Mouse (Mus musculus) cerebellum, postnatal 10 days (tissue): ENCODE results near the gene Anxa5.

ENCODE experiments used
- DNase-seq, 2 experiments: peaks; one replicate each; pipeline ENCODE4 v3.0.0; 2021; ENCODE audit warnings: mixed read lengths in 2 of 2

Anxa5 gene

DNA sequence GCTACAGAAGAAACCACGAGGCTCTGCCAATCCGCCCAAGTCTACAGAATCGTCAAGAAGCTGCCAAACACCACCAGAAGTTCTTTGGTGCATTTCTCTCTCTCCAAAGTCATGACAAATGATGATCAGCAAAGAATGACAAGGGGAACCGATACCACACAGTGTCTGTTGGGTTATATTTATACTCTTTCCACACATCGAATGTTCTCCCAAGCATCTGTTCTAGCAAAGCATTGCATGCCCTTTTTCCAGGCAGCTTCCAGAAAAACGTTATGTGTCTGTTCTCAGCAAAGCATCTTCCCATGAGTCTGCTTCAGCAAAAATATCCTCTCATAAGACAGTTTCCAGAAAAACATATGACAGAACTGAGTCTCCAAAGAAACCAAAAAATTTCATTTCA lies 11.2 kb upstream of the Anxa5 start:
- no peak for DNase-seq

DNA sequence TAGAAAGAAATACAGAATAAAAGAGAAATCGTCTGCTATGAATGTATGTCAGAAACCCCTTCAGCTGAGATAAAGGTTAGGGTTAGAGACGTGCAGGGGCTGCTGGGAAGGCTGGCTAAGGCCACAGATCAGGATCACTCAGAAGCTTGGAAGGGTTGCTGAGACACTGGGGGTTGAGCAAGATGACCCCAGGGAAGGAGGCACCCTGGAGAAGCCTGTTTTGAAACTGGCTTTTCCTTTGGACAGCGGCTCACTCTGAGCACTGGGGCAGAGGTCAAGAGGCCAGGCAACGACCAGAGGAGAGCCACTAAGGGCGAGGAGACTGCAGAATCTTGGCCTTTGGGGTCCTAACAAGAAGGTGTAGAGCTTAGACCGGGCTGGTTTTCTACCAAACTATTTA lies 10.5 kb upstream of the Anxa5 start:
- DNase-seq, result no peak

DNA sequence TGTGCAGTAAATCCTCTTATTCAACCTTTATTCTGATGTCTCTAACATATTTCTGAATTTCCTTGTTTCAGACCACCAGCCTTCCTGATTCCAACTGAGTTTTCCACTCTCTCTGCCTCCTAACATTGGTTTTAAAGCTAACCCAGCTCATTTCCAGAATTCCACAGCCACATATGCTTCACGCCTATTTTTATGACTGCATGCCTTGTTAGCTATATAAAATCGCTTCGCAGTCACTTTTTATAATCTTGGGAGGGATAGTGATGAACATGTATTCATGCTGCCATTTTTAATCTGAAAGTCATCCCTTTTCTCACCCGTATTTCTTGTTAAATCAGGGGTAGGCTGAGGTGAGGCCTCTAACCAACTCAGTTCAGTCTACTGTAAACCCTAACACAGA lies 8.6 kb upstream of the Anxa5 start:
- no peak for DNase-seq

DNA sequence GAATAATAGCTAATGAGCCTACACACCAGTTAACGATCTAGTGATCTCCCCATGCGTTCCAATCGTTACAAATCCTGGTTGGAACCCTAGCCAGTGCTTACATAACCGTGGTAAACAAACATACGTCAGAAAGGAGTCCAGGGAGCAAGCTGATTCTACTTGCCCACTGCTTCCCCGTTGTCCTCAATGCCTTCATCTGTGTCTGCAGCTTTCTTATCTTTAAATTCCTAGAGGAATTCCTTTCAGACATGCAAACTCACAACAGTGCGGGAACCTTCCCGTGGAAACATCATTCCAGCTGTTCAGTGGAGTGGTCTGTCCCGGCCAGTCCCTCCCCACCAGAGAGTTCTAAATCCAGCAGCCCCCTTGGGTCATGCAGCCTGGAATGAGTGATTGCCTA lies 7.2 kb upstream of the Anxa5 start:
- DNase-seq, result no peak

DNA sequence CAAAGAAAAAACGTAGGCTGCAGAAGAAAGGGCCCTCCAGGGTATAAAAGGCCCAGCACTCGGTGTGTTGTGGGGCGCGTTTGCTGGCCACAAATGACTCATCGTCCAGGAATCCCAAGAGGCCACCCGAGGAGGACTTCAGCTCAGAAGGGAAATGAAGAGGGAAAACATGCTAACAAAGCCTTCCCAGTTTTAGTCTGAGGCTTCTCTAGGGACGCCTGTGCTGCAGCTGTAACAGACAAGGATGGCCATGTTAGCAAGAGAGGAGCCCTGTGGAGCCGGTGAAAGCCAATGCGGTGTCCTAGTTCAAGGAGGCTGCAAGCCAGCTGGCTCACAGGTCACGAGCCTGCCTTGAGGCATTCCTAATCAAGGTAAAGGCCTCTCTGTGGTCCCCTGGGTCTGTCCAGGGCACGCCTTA lies 6.1 kb upstream of the Anxa5 start:
- peak; percentile 48 to 59 for DNase-seq

DNA sequence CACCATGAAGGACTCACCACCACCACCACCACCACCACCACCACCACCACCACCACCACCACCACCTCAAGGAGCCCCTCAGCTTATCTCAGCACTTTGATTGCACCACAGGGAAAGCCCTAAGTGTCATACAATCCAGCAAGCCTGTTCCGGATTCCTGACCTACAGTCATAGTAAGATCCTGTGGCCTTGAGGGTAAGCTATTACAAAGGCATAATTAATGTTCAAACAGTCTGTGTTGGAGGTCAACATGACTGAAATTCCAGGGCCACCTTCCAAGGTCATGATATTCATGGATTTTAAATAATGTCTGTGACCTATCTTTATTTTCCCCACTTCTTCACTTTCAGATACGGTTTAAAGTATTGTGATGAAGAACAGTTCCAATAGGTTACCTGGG lies 4.8 kb upstream of the Anxa5 start:
- no peak for DNase-seq

DNA sequence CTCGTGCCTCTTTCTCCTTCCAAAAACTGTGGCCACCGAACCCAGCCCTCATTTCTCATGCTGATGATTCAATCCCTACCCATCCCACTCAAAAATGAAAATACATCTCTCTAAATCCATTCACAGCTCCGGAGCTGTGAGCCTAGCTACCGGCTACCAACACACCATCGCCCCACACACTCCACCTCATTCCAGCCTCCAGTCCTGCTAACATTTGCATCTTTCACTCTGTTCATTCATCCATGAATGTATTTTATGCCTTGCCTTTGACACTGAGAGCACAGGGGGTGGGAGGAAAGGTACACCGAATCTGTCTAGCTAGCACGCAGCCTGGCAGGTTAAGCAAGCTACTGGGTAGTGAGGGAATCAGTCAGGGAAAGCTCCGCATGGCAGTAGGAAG lies 3.1 kb upstream of the Anxa5 start:
- DNase-seq, result no peak

DNA sequence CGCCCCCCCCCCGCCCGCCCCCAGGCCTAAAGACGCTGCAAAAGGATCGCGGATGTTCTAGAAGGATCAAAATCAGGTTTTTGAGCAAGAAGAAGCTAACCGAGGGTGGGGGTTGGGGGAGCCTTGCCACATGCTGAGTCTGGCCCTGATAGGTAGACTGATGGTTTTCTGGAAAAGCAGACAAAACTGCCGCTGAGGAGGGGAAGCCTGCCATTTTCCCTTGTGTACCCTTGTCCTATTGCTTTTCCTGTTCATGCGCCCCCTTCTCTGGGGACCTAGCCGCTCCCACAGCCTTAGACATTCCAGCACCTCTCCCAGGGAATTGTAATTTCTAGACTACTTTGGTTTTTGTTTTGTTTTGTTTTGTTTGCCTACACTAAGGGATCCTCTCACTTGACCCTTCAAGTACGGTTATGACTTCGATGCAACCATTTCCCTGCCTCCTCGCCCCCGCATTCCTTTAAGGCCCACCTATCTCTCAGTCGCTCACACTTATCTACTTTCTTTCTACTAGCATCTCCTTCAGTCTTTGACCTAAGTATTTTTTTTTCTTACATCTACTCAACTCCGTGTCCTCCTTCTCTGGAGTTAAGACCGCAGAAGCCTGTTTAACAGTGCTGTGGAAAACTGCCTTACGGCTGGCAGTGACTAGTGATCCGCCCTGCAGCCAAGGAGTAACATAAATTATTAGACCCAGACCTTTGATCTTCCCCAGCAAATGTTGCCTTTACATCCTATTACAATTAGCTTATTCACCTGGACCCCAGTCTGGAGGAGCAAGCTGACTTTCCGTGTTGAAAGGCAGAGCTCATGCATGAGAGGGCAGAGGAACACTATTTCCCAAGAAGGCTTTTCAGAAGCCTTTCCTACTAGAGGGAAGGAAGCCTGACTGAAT lies 814 bp upstream of the Anxa5 start:
- peak; percentile 23 to 34 for DNase-seq

DNA sequence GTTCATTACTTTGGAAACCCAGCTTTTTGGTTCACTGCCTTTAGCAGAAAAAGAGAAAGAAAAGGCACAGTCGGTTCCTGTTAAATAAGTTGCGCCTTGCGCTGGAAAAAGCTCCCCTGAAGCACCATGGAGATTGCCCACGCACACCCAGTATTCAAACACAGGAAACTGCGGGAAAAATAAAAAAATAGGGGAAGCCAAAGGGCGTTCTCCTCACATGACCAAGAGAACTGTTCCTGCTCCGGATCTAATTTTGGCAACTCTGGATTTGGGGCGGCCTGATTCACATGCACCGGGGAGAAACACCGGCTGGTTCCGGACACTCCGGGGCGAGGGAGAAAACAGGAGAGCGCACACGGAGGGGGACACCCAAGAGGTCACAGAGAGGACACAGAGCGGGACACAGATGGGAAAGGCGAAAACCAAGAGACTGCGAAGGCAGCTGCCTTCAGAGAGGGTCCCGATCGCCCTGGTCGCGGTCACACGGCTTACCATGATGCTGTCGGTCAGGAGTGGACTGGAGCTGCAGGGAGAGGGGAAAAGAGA lies 683 bp downstream of the Anxa5 start:
- DNase-seq, result peak in 1 of 2 experiments; percentile 18

DNA sequence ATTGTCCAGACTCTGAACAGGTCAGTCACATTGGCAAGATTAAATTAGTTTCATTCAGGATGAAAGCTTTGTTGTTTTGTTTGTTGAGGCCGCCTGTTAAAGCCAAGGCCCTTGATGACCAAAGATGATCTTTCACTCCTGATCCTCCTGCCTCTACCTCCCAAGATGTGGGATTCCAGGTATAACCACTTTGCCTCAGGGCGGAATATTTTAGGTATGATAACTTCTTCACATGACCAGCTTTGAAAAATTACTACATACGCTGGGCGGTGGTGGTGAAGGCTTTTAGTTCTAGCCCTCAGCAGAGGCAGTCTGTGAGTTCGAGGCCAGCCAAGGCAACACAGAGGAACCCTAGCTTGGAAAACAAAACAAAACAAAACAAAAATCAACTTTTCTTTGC lies 1.3 kb downstream of the Anxa5 start:
- no peak for DNase-seq

DNA sequence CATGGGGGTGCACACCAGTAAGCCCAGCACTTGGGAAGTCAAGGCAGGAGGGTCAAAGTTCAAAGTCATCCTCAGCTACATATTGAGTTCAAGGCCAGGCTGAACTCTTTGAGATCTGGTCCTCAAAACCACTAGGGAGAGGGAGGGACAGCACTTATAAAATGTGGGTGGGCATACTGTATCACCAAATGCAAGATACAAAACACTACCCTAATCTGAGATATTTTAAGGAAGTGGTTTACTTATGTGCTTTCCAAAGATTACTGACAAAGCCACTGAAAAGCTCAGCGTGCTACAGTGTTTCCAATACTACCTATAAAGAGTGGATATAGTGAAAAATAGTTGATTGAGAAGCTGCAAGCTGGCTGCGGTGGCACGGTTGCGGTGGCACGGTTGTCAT lies 2.5 kb downstream of the Anxa5 start:
- no peak for DNase-seq

DNA sequence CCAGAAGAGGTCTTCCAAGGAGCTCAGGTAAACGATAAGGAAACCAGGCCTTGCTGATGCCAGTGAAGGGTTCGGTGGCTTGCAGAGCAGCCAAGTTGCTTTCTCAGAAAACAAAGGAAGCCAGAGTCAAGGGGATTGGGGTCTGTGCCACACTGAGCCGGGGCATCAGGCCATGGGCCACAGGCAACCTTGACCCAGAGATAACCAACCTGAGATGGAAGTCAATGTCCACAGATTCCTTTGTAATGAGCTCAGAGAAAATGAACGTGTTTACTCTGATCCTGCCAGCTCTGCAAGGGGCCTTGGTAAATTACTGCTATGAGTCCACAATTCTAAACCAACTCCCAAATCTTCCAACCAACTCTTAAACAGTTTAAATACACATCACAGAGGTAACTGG lies 3.8 kb downstream of the Anxa5 start:
- DNase-seq, result no peak

DNA sequence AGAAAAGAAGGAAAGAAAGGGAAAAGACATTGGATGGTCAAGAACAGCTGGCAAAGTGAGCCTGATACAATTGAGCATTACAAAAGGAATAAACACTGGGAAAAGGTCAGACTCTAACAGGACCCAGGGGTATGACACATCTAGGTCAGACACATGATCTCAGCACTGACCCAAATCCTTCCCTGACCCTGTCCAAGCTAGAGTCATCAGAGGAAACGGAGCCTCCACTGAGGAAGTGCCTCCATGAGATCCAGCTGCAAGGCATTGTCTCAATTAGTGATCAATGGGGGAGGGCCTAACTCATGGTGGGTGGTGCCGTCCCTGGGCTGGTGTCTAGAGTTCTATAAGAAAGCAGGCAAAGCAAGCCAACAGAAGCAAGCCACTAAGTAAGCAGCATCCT lies 6.8 kb downstream of the Anxa5 start:
- no peak for DNase-seq

DNA sequence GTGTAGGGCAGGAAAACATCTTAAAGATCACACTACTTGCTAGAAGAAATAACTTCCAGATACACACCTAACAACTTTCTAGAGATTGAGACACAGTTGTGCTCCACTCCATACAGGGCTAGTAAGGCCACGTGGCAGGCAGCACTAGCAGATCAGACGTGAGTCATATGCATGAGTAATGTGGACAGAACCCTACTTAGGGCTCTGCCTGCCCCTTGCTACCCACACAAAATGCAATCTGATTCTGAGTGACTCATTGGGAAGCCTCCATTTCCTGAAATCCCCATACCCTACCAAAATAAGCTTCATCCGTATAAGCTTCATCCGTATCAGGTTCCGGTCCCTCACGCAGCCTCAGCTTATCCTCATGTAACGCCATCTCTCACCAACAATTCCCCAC lies 8.1 kb downstream of the Anxa5 start:
- no peak for DNase-seq

DNA sequence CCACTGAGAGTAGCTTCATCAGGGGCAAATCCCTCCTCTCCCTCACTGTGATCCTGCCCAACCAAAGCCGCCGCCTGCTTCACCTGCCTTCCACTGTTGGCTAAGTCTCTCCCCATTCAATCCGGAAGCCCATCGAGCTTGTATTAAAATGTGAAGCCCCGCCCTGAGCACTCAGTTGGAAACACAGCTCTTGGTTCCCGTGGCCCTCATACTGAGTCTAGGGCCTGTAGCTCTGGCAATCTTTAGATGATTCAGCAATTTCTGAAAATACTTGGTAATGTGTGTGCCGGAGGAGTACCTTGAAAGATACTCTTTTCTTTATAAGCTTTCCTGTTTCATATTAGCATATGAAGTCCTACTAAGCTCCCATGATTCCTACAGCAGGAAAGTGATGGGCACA lies 10.2 kb downstream of the Anxa5 start:
- DNase-seq, result no peak

DNA sequence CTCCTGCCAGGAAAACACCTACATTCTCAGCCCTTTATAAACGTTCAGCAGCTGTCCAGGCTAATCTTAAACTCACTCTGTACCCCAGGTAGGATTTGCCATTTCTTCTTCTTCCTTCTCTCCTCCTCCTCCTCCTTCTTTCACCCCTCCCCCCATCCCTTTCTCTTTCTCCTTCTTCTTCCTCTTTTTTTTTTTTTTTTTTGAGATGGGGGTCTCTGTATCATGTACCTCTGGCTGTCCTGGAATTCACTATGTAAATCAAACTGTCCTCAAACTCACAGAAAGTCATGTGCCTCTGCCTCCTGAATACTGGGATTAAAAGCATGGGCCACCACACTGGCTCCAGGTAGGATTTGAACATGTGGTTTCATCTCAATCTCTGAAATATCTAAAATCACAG lies 13.3 kb downstream of the Anxa5 start:
- DNase-seq, result no peak

DNA sequence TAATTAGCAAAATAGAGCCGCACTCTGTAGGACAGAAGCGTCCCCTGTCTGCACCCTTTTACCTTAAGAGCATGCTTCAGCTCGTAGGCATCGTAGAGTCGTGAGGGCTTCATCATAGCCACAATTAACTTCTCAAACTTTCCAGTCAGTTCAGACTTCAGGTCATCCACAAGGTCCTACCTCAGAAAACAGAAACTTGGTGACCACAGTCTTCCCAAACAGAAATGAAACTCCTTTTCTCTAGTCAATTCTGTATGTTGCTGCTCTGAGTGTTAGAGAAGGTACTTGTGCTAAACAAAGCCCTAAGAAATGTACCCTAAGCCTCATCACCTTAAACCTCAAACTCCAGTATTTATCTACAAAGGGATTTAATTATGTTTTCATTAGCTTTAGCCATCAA lies 13.9 kb downstream of the Anxa5 start:
- DNase-seq, result no peak

DNA sequence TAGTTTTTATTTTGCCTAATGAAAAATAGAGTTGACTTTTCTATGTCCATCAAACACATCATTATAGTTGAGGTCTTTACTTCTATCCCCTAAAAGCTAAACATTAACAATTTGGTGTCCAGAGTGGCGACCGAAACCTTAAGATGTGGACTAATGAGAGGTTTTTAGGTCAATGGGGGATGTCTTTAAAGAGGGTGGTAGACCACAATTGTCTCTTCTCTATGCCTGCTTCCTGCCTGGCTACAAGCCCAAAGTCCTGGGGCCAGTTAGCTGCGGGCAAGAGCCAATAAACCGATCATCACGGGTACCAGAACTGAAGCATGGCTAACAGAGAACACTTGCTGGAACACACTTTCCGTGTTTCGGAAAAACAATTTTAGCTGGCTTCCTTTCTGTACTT lies 15.0 kb downstream of the Anxa5 start:
- peak; percentile 13 to 31 for DNase-seq

DNA sequence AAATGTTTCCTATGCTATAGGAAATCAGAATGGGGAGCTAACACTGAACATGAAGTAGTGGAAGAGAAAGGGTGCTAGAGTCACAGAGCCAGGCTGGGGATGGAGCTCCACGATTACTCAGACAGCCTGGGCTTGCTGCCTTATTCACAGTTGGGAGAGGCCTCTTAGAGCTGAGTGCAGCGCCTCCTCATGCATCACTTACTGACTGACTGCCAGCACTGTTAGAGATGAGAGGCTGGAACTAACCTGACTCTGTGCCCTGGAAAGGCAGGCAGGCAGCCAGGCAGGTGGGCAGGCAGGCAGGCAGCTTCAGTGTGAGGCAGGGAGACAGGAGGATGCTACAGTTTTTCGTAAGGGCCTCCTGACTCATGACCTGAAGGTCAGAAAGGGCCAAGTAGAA lies 20.1 kb downstream of the Anxa5 start:
- peak; percentile 78 to 86 for DNase-seq

DNA sequence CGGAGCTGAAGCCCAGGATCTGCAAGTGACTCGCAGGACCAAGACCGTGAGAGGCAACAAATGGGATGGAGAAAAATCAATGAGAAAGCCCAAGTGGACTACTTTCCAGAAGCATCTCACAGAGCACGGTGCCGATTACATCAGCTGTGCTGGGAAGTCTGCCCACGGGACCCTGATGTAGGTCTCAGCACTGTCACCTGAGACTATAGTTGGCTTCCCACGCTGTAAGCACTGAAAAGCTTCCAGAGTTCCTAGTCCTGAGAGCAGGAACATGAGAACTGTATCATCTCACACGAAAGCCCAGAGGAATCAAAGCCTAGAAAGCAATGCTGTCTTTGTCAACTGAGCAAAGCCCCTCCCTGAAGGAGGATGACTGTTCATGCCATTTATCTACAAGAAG lies 20.6 kb downstream of the Anxa5 start:
- no peak for DNase-seq

DNA sequence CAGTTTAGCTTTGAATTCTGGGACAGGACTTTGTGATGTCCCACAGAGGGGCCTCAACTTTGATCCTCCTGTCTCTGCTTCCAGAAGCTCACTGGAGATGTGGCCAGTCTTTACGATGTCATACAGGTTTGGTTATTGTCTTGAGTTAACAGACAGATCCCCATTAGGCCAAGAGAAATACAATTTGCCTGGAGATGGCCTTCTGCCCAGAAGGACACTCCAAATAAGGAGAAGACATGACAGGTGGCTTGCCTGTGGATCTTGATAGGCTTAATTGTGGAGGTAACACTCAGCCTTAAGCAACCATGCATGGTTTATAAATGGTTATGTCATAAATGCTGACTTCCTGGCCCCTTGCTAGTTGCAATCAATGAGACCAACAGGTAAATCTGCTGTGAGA lies 23.2 kb downstream of the Anxa5 start:
- peak in 1 of 2 experiments; percentile 11 for DNase-seq

DNA sequence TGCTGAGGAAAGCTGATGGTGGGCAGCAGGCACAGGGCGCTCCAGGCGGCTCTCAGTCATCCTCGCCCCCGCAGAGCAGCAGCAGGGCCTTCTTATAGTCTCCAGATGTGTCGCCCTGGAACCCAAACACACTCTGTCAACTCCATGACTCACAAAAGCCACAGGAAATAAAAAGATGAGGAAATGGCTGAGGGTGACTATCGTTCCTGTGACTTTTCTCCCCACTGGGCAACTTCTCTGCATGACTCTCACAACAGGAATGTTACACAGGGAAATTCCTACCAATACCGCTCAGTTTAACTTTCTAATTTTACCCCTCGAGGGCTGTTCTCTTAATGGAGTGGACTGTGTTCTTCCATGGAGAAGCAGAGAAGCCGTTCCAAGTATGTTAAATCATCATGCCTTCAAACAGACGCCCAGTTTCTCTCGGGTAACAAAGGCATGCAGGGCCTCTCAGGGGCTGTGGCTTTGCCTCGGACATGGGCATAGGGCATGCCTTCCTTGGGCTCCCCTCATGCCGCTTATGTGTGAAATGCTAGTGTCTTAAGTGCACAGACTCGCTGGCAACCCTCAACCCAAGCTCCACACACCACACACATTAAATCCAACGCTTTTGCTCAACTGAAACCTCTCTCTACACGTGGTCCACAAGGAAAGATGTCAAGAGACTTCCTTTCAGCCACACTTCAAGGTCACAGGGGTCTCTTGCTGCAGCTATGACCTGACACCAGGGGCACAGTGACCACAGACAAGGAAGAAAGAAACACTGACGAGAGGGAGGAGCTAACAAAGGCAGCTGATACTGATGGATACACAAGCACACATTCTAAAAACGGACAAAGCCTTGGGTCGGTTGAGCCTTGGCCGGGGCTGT lies 26.2 kb downstream of the Anxa5 start:
- no peak for DNase-seq

DNA sequence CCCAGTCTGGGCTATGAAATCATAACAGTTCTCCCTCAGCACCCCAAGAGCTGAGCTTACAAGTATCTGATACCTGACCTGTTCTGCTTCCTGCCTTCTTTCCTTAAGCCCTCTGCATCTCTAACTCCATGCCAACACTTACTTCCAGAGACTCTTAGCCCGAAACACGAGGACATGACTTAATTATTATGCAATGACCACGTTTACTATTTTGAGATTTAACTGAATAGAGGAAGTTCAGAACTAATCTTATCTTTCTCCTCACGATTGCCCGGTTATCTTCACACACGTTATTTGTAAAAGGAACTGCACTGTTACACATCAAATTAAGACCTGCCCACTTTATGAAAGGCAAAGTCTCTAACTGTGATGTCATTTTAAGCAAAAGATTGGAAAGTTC lies 28.8 kb downstream of the Anxa5 start:
- DNase-seq, result no peak

DNA sequence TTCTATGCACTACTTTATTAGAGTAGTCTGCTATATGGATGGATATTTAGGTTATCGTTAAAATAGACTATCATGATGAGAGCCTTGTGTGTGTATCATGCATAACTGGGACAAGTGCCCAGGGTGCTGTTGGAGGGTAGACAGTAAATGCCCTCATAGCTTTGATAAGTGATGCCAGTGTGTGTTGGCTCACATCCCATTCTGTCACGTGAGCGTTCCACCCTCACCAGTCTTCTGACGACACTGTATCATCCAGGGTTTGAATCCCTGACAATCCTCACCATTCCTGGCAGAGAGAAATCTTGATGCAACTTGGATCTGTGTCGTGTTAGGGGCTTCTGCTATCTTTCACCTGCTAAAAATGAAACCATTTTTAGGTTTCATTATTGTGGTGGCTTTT lies 29.2 kb downstream of the Anxa5 start:
- peak in 1 of 2 experiments; percentile 15 for DNase-seq
